Mouse (Mus musculus): Measurements from ENCODE around the gene Ndufc2. TPM values are rescaled to one million over a fixed set of nuclear protein-coding genes. Genes with fewer than 3 reads are reported as not detected.

The Ndufc2 gene
- polyA plus RNA-seq, 1 experiment from 2014 or later: 512 TPM

Other genes starting within 250 kb of the Ndufc2 start
- 2.9 TPM in 2 replicates for gene Usp35, start 68.0 kb upstream of the Ndufc2 start, polyA plus RNA-seq (2015; fragmentation: Nextera tagmentation; extraction: Ambion mirVana)
- gene Kctd21, start 67.7 kb upstream of the Ndufc2 start, polyA plus RNA-seq (2015; fragmentation: Nextera tagmentation; extraction: Ambion mirVana): 5.3 and 6.1 TPM in 2 replicates
- gene Alg8, start 28.4 kb upstream of the Ndufc2 start, polyA plus RNA-seq (2015; fragmentation: Nextera tagmentation; extraction: Ambion mirVana): 28.3 and 30.8 TPM in 2 replicates
- 1.4 and 1.7 TPM in 2 replicates for gene Thrsp, start 17.7 kb downstream of the Ndufc2 start, polyA plus RNA-seq (2015; fragmentation: Nextera tagmentation; extraction: Ambion mirVana)
- 2.4 and 3.3 TPM in 2 replicates for gene Kctd14, start 51.3 kb downstream of the Ndufc2 start, polyA plus RNA-seq (2015; fragmentation: Nextera tagmentation; extraction: Ambion mirVana)
- 53.5 and 54.1 TPM in 2 replicates for gene Ints4, start 81.0 kb downstream of the Ndufc2 start, polyA plus RNA-seq (2015; fragmentation: Nextera tagmentation; extraction: Ambion mirVana)
- gene Aamdc, start 179.5 kb downstream of the Ndufc2 start, polyA plus RNA-seq (2015; fragmentation: Nextera tagmentation; extraction: Ambion mirVana): 42.7 and 46.3 TPM in 2 replicates
- gene Rsf1, start 179.9 kb downstream of the Ndufc2 start, polyA plus RNA-seq (2015; fragmentation: Nextera tagmentation; extraction: Ambion mirVana): 38.1 and 41.7 TPM in 2 replicates

All from forebrain, embryonic 13.5 days (tissue).